Mouse (Mus musculus): Measurements from ENCODE around the gene Gprc5c.

DNA sequence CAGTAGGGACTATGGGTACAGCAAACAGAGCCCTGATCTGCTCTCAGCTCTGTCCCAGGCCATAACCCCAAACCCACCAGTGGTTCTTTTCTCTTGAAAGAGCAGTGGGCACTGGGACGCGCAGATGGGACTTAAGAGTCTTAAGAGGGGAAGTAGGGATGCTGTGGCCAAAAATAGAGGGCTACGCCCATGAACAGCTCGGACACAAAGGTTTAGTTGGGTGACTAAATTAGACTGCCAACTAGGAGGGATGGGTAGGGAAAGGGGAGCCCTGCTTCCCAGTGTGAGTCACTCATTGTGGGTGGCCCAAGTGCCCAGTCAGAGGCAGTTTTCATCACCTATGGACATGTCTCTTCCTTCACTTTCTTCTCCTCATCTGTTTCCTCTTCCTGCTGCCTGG, 52.3 kb downstream of the Gprc5c start:
- TF ChIP-seq CTCF (IDR thresholded peaks at IDR 0.05; ENCODE audit: insufficient read depth, low read length) (no peak), POLR2A (IDR thresholded peaks at IDR 0.05; ENCODE audit: borderline replicate concordance, extremely low read depth, low read depth, low read length) (no peak)

Measured in lung, adult 2 months (tissue).